Mouse (Mus musculus) fibroblast of lung, adult 2 months (primary cell): Measurements from ENCODE around the gene Pcgf5.
A peak's percentile ranks its signal among the peaks of the same experiment; 100 is the strongest.
"Not testable (repeated sequence)": the region's sequence is repeated elsewhere in the genome, so short reads cannot be mapped to it uniquely, and the experiment has no call there.

ENCODE experiments used
- DNase-seq: peaks from one replicate; pipeline ENCODE4 v3.0.0-alpha.2; 2011; ENCODE audit warnings: low read depth

Pcgf5 gene

GRCm38 (mm10) chr19:36388502-36388901, 40.4 kb downstream of the Pcgf5 start:
- DNase-seq, result no peak

GRCm38 (mm10) chr19:36390714-36391113, 42.6 kb downstream of the Pcgf5 start:
- DNase-seq, result no peak

DNA sequence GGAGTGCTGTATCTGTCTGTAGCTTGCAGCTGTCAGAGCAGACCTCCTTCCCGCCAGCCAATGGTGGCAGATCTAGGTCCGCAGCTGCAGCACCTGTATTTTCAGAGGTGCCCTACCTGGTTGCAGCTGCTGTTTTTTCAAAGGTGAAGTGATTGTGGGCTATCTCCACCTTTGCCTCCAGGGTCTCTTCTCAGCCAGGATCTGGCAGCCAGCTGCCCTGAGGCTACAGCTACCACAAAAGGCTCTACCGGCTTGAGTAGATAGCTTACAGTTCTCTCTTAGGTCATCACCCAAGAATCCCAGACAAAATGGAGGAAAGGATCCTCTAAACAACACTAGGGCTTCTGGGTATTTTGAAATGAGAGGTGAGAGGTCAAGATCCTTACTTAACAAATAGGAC, 50.4 kb downstream of the Pcgf5 start:
- no peak for DNase-seq

GRCm38 (mm10) chr19:36408352-36409100, 60.4 kb downstream of the Pcgf5 start:
- no peak for DNase-seq

- DNase-seq, result peak; percentile 53
Measured at GRCm38 (mm10) chr19:36409280-36409860, 61.3 kb downstream of the Pcgf5 start.

GRCm38 (mm10) chr19:36409861-36410392, 61.8 kb downstream of the Pcgf5 start:
- no peak for DNase-seq

- no peak for DNase-seq
Measured at GRCm38 (mm10) chr19:36419885-36420284, 71.8 kb downstream of the Pcgf5 start.

DNA sequence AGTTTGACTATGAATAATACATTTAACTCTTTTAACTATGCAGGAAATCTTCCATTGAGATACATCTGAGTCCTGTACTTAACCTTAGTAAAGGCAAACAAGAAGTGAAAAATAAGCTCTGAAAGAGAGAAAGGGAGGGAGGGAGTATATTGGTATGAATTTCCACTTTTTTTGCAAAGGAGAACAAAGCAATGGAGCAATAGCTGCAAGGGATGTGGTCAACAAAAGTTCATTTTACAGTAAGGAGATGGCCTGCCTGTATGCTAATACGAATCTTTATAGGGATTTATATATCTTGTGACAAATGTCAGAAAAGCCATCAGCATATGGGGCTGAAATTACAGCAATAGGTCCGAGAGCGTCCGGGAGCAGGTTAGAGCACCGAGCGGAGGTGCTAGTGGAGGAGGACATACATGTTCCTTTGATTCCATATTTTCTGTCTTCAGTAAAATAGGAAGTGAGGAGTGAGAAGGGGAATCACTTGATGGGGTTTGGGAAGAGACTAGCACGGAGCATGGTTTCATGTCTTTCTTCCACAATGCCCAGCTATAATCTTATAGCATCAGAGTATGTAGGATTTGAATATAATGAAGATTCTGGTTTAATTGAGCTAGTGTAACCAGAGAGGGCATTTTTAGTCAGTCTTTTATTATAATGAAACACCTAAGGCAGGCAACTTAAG, 79.2 kb downstream of the Pcgf5 start:
- DNase-seq, result no peak

DNA sequence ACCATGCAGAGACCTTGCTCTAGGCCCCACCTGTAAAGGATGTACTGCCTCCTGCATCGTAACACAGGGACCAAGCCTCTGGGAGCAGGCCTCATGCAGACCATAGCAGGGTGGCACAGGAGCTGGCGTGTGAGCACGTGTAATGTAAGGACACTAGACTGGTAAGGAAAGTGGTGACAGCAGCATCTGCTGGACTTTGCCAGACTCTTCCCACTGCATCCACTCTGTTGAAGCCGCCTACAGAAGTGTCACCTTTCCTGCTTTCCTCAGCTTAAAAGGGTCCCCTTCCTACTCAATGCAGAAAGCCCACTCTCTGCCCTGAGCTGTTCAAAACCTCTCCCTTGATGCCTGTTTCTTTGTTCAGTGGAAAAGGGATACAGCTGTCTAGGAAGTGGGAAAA, 80.0 kb downstream of the Pcgf5 start:
- no peak for DNase-seq

GRCm38 (mm10) chr19:36429354-36429753, 81.2 kb downstream of the Pcgf5 start:
- no peak for DNase-seq

DNA sequence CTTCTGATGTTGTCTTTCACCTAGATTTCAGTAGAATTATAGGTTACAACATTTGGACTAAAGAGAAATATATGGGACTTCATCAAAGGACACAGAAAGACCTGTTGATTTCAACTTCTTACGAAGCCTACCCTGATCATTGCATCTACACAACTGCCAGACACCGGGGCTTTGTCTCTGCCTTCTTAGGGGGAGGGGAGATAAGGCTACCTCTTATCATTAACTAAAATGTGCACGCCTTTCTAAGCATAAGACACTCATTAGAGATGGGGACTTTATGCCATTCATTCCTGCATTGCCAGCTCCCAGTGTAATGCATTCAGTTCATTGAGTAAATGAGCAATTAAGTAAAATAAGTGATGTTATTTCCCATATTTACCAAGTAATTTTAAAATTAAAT, 85.1 kb downstream of the Pcgf5 start:
- DNase-seq, result no peak

- peak; percentile 25 for DNase-seq
Measured at GRCm38 (mm10) chr19:36439894-36440714, 92.0 kb downstream of the Pcgf5 start.

- no peak for DNase-seq
Measured at GRCm38 (mm10) chr19:36450997-36451608, 103.0 kb downstream of the Pcgf5 start.

- no peak for DNase-seq
Measured at GRCm38 (mm10) chr19:36451731-36452130, 103.6 kb downstream of the Pcgf5 start.

- not testable (repeated sequence) for DNase-seq
Measured at GRCm38 (mm10) chr19:36452210-36452609, 104.1 kb downstream of the Pcgf5 start.

- no peak for DNase-seq
Measured at GRCm38 (mm10) chr19:36453451-36453850, 105.3 kb downstream of the Pcgf5 start.

DNA sequence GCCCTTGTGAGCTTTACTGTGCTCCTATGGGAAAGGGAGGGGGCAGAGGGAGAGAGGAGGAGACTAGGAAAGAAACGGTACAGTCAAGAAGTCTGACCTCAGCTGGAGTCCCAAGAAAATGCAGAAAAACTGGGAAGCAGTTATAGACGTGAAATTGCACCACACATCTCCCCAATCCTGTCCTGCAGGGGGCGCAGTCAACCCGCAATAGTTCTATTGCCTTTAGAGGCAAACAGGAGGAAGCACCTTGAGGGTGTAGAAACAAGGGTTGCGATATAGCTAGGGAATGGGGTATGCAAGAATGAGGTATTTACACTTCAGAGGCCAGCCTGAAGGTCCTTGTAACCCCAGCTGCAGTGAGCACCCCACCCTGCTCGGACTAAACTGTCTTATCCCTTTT, 122.0 kb downstream of the Pcgf5 start:
- no peak for DNase-seq

DNA sequence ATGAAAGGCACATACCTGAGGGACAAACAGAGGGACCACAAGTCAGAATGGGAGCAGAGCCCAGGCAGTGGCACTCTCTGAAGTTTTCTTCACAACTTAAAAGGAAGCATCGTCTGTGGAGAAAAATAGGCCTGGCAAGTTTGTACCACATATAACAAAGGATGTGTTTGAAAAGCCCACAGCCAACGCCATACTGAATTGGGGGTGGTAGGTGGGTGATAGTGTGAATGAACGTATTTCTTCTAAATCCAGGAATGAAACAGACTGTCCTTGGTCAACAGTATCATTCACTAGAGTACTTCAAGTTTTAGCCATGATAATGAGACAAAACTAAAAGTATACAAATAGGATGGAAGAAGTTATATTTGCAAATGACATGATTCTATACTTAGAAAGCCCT, 123.2 kb downstream of the Pcgf5 start:
- DNase-seq, result no peak

DNA sequence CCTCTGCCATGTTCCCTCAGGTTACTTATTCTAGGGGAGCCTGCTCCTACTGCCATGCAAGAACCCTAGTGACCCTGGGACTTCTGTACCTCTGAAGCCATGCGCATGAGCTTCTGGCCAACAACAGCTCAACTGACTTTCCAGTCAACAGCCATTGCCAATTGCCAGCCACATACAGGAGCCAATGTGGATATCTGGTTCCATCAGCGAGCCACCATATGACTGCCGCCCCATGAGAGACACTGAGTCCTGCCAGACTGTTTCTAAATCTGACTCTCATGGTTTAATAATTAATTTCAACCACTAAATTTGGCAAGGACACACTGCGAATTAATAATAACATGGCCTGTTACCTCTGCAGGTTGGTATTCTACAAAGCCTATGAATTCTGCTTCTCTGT, 128.5 kb downstream of the Pcgf5 start:
- no peak for DNase-seq

- DNase-seq, result peak; percentile 30
Measured at GRCm38 (mm10) chr19:36477151-36477550, 129.0 kb downstream of the Pcgf5 start.

- DNase-seq, result no peak
Measured at GRCm38 (mm10) chr19:36477684-36478083, 129.6 kb downstream of the Pcgf5 start.

DNA sequence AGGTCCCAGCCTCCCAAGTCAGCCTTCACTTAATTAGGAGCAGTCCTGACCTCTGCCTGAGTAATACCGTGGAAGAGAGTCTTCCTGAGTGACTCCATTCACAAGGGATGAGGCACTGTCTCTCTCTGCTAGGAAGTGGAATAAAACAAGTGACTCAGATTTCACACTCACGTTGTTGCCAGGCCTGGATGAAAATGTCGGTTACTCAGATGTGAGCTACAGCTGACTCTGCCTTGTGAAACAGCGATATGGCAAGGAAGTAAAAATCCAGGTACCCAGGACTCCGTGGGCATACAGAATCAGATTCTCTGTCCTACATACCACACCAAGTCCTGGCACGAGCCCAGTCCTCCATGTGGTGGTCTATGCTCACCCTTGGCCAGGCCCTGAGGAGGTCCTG, 142.8 kb downstream of the Pcgf5 start:
- no peak for DNase-seq
